Mouse (Mus musculus) forelimb bud, embryonic 11.5 days (tissue): ENCODE results near the gene Xk.
"Not testable (repeated sequence)": the region's sequence is repeated elsewhere in the genome, so short reads cannot be mapped to it uniquely, and the experiment has no call there.

ENCODE experiments used
- DNase-seq: peaks from one replicate; pipeline ENCODE4 v3.0.0-alpha.2; 2012; ENCODE audit warnings: low read depth, low spot score

Xk gene

GRCm38 (mm10) chrX:9316457-9316856, 43.9 kb downstream of the Xk start:
- not testable (repeated sequence) for DNase-seq

- DNase-seq = not testable (repeated sequence)
Measured at GRCm38 (mm10) chrX:9327954-9328353, 55.4 kb downstream of the Xk start.

- DNase-seq = not testable (repeated sequence)
Measured at GRCm38 (mm10) chrX:9332366-9332962, 59.9 kb downstream of the Xk start.

GRCm38 (mm10) chrX:9333035-9333434, 60.5 kb downstream of the Xk start:
- DNase-seq = not testable (repeated sequence)

- not testable (repeated sequence) for DNase-seq
Measured at GRCm38 (mm10) chrX:9334996-9335395, 62.4 kb downstream of the Xk start.

GRCm38 (mm10) chrX:9350327-9350726, 77.8 kb downstream of the Xk start, which contains the start of gene H2al1k:
TSS of gene H2al1k (plus strand) at chrX:9350627.
- not testable (repeated sequence) for DNase-seq
